Mouse (Mus musculus): ENCODE measurements around the gene Hat1. TPM values are rescaled to one million over a fixed set of nuclear protein-coding genes. Genes with fewer than 3 reads are reported as not detected.
A peak's percentile ranks its signal among the peaks of the same experiment; 100 is the strongest.
"Not testable (repeated sequence)": the region's sequence is repeated elsewhere in the genome, so short reads cannot be mapped to it uniquely, and the experiment has no call there.

Gene Hat1
- polyA plus RNA-seq, 1 experiment: 12.9 TPM

DNA sequence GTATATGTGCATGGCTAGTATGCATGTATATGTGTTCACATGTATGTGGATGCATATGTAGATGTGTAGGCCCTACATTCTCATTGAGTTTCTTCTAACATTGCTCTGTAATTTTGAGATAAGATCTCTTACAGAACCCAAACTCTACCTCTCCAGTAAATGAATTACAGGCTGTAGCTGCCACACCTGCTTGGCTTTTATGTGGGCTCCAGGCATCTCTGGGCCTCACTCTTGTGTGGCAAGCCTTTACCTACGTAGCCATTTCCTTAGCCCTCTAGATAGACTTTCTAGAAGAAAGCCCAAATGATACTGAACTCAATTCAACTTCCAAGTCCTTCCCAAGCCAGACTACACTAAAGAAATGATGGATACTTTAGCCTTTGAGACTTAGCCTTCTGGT lies 28.6 kb upstream of the Hat1 start:
- peak; percentile 41 for DNase-seq
- Histone ChIP-seq H3K36me3 (ENCODE audit: control insufficient read depth, insufficient read depth, low read length) (no peaks in the 10 kb centered on the region), H3K4me3 (ENCODE audit: control insufficient read depth, insufficient read depth, low read length) (no peak overlapping the region), H3K27ac (ENCODE audit: control insufficient read depth, insufficient read depth, low read length) (no peak overlapping the region), H3K27me3 (ENCODE audit: control insufficient read depth, insufficient read depth, low read length) (no peaks in the 10 kb centered on the region), H3K4me1 (replicated peaks; ENCODE audit: control insufficient read depth, insufficient read depth, low read length) (peaks cover 24% of the 10 kb centered on the region)
- TF ChIP-seq CTCF (IDR thresholded peaks at IDR 0.05; ENCODE audit: borderline replicate concordance, control insufficient read depth, extremely low read depth, insufficient read depth, low read length, poor library complexity): no peak
- no peak for TF ChIP-seq POLR2A (IDR thresholded peaks at IDR 0.05; ENCODE audit: control insufficient read depth, extremely low read depth, insufficient read depth, low read length, poor library complexity)
- WGBS: 16% methylated on average over 1 of the region's 1 CpGs

DNA sequence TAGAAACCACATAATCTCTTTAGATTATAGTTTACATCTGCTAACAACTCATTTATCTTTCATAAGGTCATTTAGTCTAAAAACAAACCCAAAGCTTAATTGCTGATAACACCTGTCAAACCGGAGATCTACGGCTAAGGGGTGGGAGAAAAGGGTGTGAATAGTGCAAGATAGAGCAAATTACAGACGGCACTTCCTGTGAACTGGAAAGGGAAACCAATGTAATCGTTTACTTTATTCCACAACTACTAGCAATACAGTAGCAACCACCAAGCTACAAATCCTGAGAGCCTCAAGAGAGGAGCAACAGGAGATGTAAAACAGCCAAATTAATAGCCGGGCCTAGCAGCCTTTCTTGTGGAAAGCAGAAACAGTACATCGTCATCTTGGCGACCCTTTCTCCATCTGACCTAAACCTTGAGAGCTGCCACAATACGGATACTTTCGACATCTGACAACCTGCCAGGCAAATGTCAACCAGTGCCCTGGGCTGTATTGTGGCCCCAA lies 22.1 kb upstream of the Hat1 start:
- WGBS: 1% methylated on average over 9 of the region's 9 CpGs
- Histone ChIP-seq H3K36me3 (ENCODE audit: control insufficient read depth, insufficient read depth, low read length) (no peaks in the 10 kb centered on the region), H3K4me3 (ENCODE audit: control insufficient read depth, insufficient read depth, low read length) (peak overlapping the region; percentile 90), H3K4me1 (replicated peaks; ENCODE audit: control insufficient read depth, insufficient read depth, low read length) (peaks cover 4% of the 10 kb centered on the region), H3K27me3 (ENCODE audit: control insufficient read depth, insufficient read depth, low read length) (no peaks in the 10 kb centered on the region), H3K27ac (ENCODE audit: control insufficient read depth, insufficient read depth, low read length) (peak overlapping the region; percentile 40)
- TF ChIP-seq CTCF (IDR thresholded peaks at IDR 0.05; ENCODE audit: borderline replicate concordance, control insufficient read depth, extremely low read depth, insufficient read depth, low read length, poor library complexity) (no peak), POLR2A (IDR thresholded peaks at IDR 0.05; ENCODE audit: control insufficient read depth, extremely low read depth, insufficient read depth, low read length, poor library complexity) (no peak)
- DNase-seq: no peak

DNA sequence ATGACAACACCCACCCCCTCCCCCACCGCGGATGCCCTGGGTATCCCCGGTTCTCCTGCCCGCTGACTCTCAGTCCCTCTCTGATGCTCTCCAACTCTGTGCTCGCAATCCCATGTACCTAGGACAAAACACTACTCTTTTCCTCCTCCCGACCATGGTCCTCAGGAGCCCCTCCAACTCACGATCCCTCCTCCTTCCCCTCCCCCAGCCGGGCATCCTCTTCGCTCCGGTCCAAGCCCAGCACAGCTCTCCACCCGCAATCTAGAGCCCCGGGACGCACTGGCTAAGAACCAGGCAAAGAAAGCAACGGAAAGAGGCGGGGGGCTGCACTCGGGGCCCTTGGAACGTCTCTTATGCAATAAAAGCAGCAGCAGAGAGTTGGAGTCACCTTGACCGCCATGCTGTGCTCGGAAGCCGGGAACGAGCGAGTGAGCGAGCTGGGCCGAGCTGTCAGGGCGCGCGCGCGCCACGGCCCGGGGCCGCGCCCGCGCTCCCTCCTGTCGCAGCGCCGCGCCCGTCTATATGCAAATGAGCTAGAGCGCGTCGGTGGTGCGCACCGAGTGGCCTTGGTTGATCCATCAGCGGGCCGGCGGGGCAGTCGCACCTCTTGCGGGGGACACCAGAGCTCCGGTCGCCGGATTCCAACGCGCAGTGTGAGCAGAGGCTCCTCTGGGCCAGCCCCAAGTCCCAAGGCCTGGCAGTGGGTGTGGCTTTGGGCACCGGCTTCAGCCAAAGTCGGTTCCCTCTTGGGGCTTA lies 21.5 kb upstream of the Hat1 start, which contains the start of gene Slc25a12:
Slc25a12 (minus strand) TSS at position 625 of the 756 bp plus-strand sequence.
- peak within 1 kb of the TSS; percentile 90 for H3K4me3 ChIP-seq (ENCODE audit: control insufficient read depth, insufficient read depth, low read length)
- no peaks in the 10 kb centered on the region for H3K36me3 ChIP-seq (ENCODE audit: control insufficient read depth, insufficient read depth, low read length)
- TF ChIP-seq CTCF (IDR thresholded peaks at IDR 0.05; ENCODE audit: borderline replicate concordance, control insufficient read depth, extremely low read depth, insufficient read depth, low read length, poor library complexity): peak; percentile 54; the same call in 1 of the 2 replicates
- peak; percentile 90 for TF ChIP-seq POLR2A (IDR thresholded peaks at IDR 0.05; ENCODE audit: control insufficient read depth, extremely low read depth, insufficient read depth, low read length, poor library complexity)
- no peaks in the 10 kb centered on the region for H3K27me3 ChIP-seq (ENCODE audit: control insufficient read depth, insufficient read depth, low read length)
- H3K4me1 ChIP-seq (replicated peaks; ENCODE audit: control insufficient read depth, insufficient read depth, low read length): peaks cover 4% of the 10 kb centered on the region
- H3K27ac ChIP-seq (ENCODE audit: control insufficient read depth, insufficient read depth, low read length): peak within 1 kb of the TSS; percentile 40
- under 1% methylated on average over 57 of the region's 57 CpGs for WGBS
- DNase-seq: peak; percentile 68

DNA sequence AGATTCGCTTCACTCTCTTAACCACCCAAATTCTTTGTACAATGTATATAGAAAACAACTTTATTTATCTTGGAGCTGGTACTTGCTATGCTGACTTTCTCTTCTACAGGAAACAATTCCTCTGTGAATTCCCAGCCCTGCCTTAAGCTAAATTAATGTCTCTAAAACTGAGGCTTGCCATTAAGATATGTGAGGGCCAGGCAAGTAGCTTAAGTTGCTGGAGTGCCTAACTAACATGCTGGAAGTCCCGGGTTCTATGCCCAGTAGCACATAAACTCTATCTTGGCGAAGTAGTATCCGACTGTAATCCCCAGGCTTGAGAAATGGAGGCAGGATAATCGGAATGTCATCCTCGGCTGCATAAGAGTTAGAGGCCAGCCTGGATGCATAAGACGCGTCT lies 20.7 kb upstream of the Hat1 start:
- no peak overlapping the region for H3K27ac ChIP-seq (ENCODE audit: control insufficient read depth, insufficient read depth, low read length)
- no peaks in the 10 kb centered on the region for H3K36me3 ChIP-seq (ENCODE audit: control insufficient read depth, insufficient read depth, low read length)
- DNase-seq: no peak
- TF ChIP-seq POLR2A (IDR thresholded peaks at IDR 0.05; ENCODE audit: control insufficient read depth, extremely low read depth, insufficient read depth, low read length, poor library complexity): no peak
- TF ChIP-seq CTCF (IDR thresholded peaks at IDR 0.05; ENCODE audit: borderline replicate concordance, control insufficient read depth, extremely low read depth, insufficient read depth, low read length, poor library complexity): no peak
- WGBS: 26% methylated on average over 8 of the region's 8 CpGs
- no peaks in the 10 kb centered on the region for H3K27me3 ChIP-seq (ENCODE audit: control insufficient read depth, insufficient read depth, low read length)
- no peak overlapping the region for H3K4me3 ChIP-seq (ENCODE audit: control insufficient read depth, insufficient read depth, low read length)
- H3K4me1 ChIP-seq (replicated peaks; ENCODE audit: control insufficient read depth, insufficient read depth, low read length): peaks cover 4% of the 10 kb centered on the region

DNA sequence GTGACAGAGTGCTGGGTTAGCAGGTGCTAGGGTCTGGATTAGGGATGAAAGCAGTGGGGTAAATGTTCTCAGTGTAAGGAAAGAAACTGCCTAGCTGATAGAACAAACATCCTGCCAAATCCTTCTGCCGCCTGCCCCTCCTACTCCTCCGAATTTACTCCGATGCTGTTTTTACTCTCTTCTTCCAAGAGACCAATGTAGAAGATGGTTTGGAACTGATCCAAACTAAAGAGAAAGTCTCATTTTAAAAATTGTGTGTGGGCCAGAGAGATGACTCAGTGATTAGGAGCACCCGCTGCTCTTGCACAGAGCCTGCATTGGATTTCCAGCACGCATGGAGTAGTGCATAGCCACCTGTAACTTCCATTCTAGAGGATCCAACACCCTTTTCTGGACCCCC lies 17.0 kb upstream of the Hat1 start:
- DNase-seq: no peak
- 91% methylated on average over 5 of the region's 5 CpGs for WGBS
- no peak overlapping the region for H3K27ac ChIP-seq (ENCODE audit: control insufficient read depth, insufficient read depth, low read length)
- H3K36me3 ChIP-seq (ENCODE audit: control insufficient read depth, insufficient read depth, low read length): no peaks in the 10 kb centered on the region
- H3K4me1 ChIP-seq (replicated peaks; ENCODE audit: control insufficient read depth, insufficient read depth, low read length): 0 out of 2 replicates have a peak, but pooled peaks cover 2% of the 10 kb centered on the region
- H3K27me3 ChIP-seq (ENCODE audit: control insufficient read depth, insufficient read depth, low read length): no peaks in the 10 kb centered on the region
- H3K4me3 ChIP-seq (ENCODE audit: control insufficient read depth, insufficient read depth, low read length): no peak overlapping the region
- TF ChIP-seq POLR2A (IDR thresholded peaks at IDR 0.05; ENCODE audit: control insufficient read depth, extremely low read depth, insufficient read depth, low read length, poor library complexity) (no peak), CTCF (IDR thresholded peaks at IDR 0.05; ENCODE audit: borderline replicate concordance, control insufficient read depth, extremely low read depth, insufficient read depth, low read length, poor library complexity) (no peak)

DNA sequence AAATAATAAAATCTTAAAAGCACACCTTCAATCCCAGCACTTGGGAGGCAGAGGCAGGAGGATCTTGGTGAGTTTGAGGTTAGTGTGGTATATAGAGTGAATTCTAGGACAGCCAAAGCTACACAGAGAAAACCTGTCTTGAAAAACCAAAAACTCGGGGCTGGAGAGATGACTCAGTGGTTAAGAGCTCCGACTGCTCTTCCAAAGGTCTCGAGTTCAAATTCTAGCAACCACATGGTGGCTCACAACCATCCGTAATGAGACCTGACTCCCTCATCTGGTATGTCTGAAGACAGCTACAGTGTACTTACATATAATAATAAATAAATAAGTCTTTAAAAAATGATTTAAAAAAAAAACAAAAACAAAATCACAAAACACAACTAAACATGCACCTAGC lies 16.5 kb upstream of the Hat1 start:
- not testable (repeated sequence) for H3K27ac ChIP-seq (ENCODE audit: control insufficient read depth, insufficient read depth, low read length); H3K36me3 ChIP-seq (ENCODE audit: control insufficient read depth, insufficient read depth, low read length); H3K27me3 ChIP-seq (ENCODE audit: control insufficient read depth, insufficient read depth, low read length); DNase-seq; H3K4me1 ChIP-seq (replicated peaks; ENCODE audit: control insufficient read depth, insufficient read depth, low read length); H3K4me3 ChIP-seq (ENCODE audit: control insufficient read depth, insufficient read depth, low read length)
- WGBS: 95% methylated on average over 4 of the region's 4 CpGs
